Mouse (Mus musculus) monocyte, adult 5-6 weeks (primary cell): ENCODE data around the gene Hnrnpk. TPM values are rescaled to one million over a fixed set of nuclear protein-coding genes. Genes with fewer than 3 reads are reported as not detected.
"Not testable (repeated sequence)": the region's sequence is repeated elsewhere in the genome, so short reads cannot be mapped to it uniquely, and the experiment has no call there.

Experiments
- ATAC-seq: fragments of 153-309, 156-312 bp; replicated peaks from 2 replicates; pipeline ENCODE4 v1.8.0; 2017; ENCODE audit warnings: mild to moderate bottlenecking; ENCODE audit not compliant: low TSS enrichment, insufficient number of reproducible peaks, severe bottlenecking, poor library complexity, low FRiP score
- total RNA-seq: library from RNA; stranded (forward); fragments of 200-1000, 200-491, 200-594 nt; gene quantifications from 3 replicates; pipeline ENCODE4 v1.2.3, GENCODE M21; 2017

Gene Hnrnpk
- total RNA-seq, 1 experiment from 2014 or later = 1,699 TPM

- ATAC-seq = no peak
These were observed 5.5 kb downstream of the Hnrnpk start for GRCm38 (mm10) chr13:58397651-58398050.

GRCm38 (mm10) chr13:58394392-58394791 is 8.8 kb downstream of the Hnrnpk start:
- ATAC-seq = not testable (repeated sequence)

GRCm38 (mm10) chr13:58389324-58389951 is 13.7 kb downstream of the Hnrnpk start:
- ATAC-seq = no peak

GRCm38 (mm10) chr13:58388379-58388778 is 14.8 kb downstream of the Hnrnpk start:
- no peak for ATAC-seq

- peak; percentile 75 for ATAC-seq
These were observed 15.2 kb downstream of the Hnrnpk start for GRCm38 (mm10) chr13:58387948-58388347.

GRCm38 (mm10) chr13:58385547-58385920 is 17.6 kb downstream of the Hnrnpk start:
- no peak for ATAC-seq

GRCm38 (mm10) chr13:58384779-58385546 is 18.2 kb downstream of the Hnrnpk start, which contains the start of gene 2210016F16Rik:
TSS of gene 2210016F16Rik (minus strand) at chr13:58385225.
- ATAC-seq = peak; percentile 52

GRCm38 (mm10) chr13:58384371-58384770 is 18.8 kb downstream of the Hnrnpk start:
- no peak for ATAC-seq

GRCm38 (mm10) chr13:58373153-58373470 is 30.0 kb downstream of the Hnrnpk start:
- no peak for ATAC-seq

GRCm38 (mm10) chr13:58372278-58373152 is 30.6 kb downstream of the Hnrnpk start:
- ATAC-seq = no peak

GRCm38 (mm10) chr13:58368835-58369234 is 34.3 kb downstream of the Hnrnpk start:
- ATAC-seq = no peak

GRCm38 (mm10) chr13:58367641-58368040 is 35.5 kb downstream of the Hnrnpk start:
- no peak for ATAC-seq

GRCm38 (mm10) chr13:58366373-58366772 is 36.8 kb downstream of the Hnrnpk start:
- ATAC-seq = no peak

- ATAC-seq = not testable (repeated sequence)
These were observed 38.0 kb downstream of the Hnrnpk start for GRCm38 (mm10) chr13:58365179-58365578.

- ATAC-seq = no peak
These were observed 38.6 kb downstream of the Hnrnpk start for GRCm38 (mm10) chr13:58364353-58365175.

GRCm38 (mm10) chr13:58359304-58359653 is 43.9 kb downstream of the Hnrnpk start:
- ATAC-seq = no peak

GRCm38 (mm10) chr13:58358629-58359303 is 44.4 kb downstream of the Hnrnpk start, which contains the start of gene Kif27:
TSS of gene Kif27 (minus strand) at chr13:58359122.
- peak; percentile 96 for ATAC-seq

- ATAC-seq = no peak
These were observed 50.1 kb downstream of the Hnrnpk start for GRCm38 (mm10) chr13:58352996-58353395.
